Mouse (Mus musculus): ENCODE data around the gene Rpl27a. TPM values are rescaled to one million over a fixed set of nuclear protein-coding genes. Genes with fewer than 3 reads are reported as not detected.

Rpl27a gene
- polyA plus RNA-seq, 1 experiment from 2014 or later: 73.6 TPM

DNA sequence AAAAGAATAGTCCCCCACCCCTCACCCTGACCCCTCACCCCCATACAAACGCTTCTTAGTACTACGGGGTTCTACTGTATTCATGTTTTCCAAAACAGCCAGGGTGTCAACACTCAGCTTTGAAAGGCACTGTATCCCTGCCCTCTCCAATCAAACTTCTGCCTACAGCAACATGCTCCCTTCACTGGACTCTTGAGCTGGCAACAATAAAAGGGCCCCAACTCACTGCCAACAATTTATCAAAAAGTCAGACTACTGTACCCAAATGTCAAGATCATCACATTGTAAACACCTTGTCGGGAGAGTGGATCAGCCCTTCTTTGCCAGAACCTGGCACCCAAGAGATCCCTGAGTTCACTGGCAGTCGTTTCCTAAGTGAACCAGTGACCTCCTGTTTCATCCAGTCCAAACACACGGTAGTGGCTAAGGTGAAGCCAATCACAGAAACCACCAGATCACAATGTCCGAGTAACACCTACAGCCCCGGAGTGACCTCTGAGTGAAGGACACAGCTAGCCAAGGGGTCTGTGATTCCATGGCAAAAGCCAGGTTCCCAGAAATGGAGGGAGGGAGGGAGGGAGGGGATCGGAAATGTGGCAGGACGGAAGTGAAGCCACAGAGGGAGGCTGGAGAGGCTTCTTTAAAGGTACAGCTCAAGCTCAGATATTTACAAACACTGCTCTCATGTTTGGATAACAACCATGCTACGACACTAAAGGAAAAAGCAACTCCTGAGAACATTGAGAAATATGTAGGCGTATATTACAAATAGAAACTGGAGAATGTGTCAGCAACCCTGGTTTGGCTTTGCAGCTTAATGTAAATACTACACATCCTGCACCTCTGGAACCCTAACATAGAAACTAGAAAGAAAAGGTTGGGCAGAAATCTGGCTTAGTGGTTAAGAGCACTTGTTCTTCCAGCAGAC, 48.2 kb downstream of the Rpl27a start:
- no peaks in the 10 kb centered on the region for H3K4me1 ChIP-seq (ENCODE audit: control insufficient read depth, insufficient read depth, low read length)
- H3K9me3 ChIP-seq (replicated peaks; ENCODE audit: control insufficient read depth, low read length, poor library complexity, severe bottlenecking): no peaks in the 10 kb centered on the region
- no peaks in the 10 kb centered on the region for H3K27me3 ChIP-seq (ENCODE audit: control insufficient read depth, insufficient read depth, low read depth, low read length)
- no peak overlapping the region for H3K9ac ChIP-seq (ENCODE audit: low read depth, low read length)
- H3K27ac ChIP-seq (ENCODE audit: low read length): no peak overlapping the region
- no peak overlapping the region for H3K4me2 ChIP-seq (ENCODE audit: low read length)
- no peaks in the 10 kb centered on the region for H3K36me3 ChIP-seq (ENCODE audit: control insufficient read depth, insufficient read depth, low read length)
- no peak for ATAC-seq
- WGBS: 83% methylated on average over 11 of the region's 11 CpGs
- H3K4me3 ChIP-seq (ENCODE audit: low read depth, low read length): no peak overlapping the region

DNA sequence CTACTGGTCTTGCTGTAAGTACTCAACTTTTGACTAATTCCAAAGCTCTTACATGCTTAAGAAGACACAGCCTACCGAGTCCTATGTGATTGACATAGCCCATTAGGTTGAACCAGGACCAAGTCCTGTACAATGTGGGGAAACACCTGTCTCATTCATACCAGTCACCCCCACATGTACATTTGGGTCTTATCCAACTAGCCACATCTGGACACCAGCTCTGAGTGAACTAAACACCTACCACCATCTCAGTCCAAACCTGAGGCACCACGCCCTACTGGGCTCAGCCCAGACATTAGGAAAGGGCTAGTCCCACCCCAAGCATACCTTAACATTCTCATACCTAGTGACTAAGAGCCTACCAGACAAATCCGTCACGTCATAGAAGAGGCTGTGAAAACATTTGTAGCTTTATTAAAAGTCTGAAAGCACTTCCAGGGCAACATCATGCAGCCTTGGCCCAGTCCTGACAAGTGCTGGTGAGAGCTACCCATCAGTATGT, 49.5 kb downstream of the Rpl27a start:
- WGBS: 89% methylated on average over 4 of the region's 4 CpGs
- H3K27ac ChIP-seq (ENCODE audit: low read length): no peak overlapping the region

More for the DNA sequence above, 49.5 kb downstream of the Rpl27a start:
- Histone ChIP-seq H3K9ac (ENCODE audit: low read depth, low read length) (no peak overlapping the region), H3K36me3 (ENCODE audit: control insufficient read depth, insufficient read depth, low read length) (no peaks in the 10 kb centered on the region), H3K27me3 (ENCODE audit: control insufficient read depth, insufficient read depth, low read depth, low read length) (no peaks in the 10 kb centered on the region), H3K4me1 (ENCODE audit: control insufficient read depth, insufficient read depth, low read length) (no peaks in the 10 kb centered on the region), H3K4me2 (ENCODE audit: low read length) (no peak overlapping the region), H3K9me3 (replicated peaks; ENCODE audit: control insufficient read depth, low read length, poor library complexity, severe bottlenecking) (no peaks in the 10 kb centered on the region), H3K4me3 (ENCODE audit: low read depth, low read length) (no peak overlapping the region)
- ATAC-seq: no peak

Small RNA genes within 50 kb of the gene (microRNA-seq; reads per million reads assigned to microRNA genes)
- gene Gm47284: not detected

Other genes with a start within 250 kb of the Rpl27a start
- gene Stk33, start 80.1 kb upstream of the Rpl27a start, polyA plus RNA-seq (2015; fragmentation: Nextera tagmentation; extraction: Ambion mirVana): 8.0 and 10.1 TPM in 2 replicates
- gene Trim66, start 11.0 kb upstream of the Rpl27a start, polyA plus RNA-seq (2015; fragmentation: Nextera tagmentation; extraction: Ambion mirVana): 1.6 and 1.7 TPM in 2 replicates
- gene St5, start 184.5 kb downstream of the Rpl27a start, polyA plus RNA-seq (2015; fragmentation: Nextera tagmentation; extraction: Ambion mirVana): 18.6 and 18.8 TPM in 2 replicates
- 13.3 and 13.9 TPM in 2 replicates for gene Akip1, start 184.5 kb downstream of the Rpl27a start, polyA plus RNA-seq (2015; fragmentation: Nextera tagmentation; extraction: Ambion mirVana)
- gene BC051019, start 204.7 kb downstream of the Rpl27a start, polyA plus RNA-seq (2015; fragmentation: Nextera tagmentation; extraction: Ambion mirVana): 0.25 and 0.44 TPM in 2 replicates
- 0.28 and 0.63 TPM in 2 replicates for gene Ascl3, start 212.6 kb downstream of the Rpl27a start, polyA plus RNA-seq (2015; fragmentation: Nextera tagmentation; extraction: Ambion mirVana)
- gene Tmem9b, start 233.7 kb downstream of the Rpl27a start, polyA plus RNA-seq (2015; fragmentation: Nextera tagmentation; extraction: Ambion mirVana): 125 and 136 TPM in 2 replicates